12 mouse cellular contexts compared by ENCODE assay signal in genomic region chr12:25233027-25233535, GRCm38 (mm10).
DNase-seq lines count a peak whose midpoint lies in the region; ATAC-seq and TF ChIP-seq lines count a peak whose summit lies in the region.
"Had no signal": no experiment of that assay in that cellular context is flagged by ENCODE, and none has a peak within 500 bp of the region (broad histone marks: within the 10 kb centered on the region; RNA-seq: fewer than 3 reads in every experiment).

No protein-coding gene starts in this region.

- no peaks in the 10 kb centered on the region for H3K36me3 ChIP-seq in hindbrain, embryonic 16.5 days (ENCODE audit: control insufficient read depth, insufficient read depth, low read length)
- H3K36me3 ChIP-seq in hindbrain, embryonic 12.5 days = no peaks in the 10 kb centered on the region
- no peaks in the 10 kb centered on the region for H3K36me3 ChIP-seq in lung, embryonic 14.5 days (ENCODE audit: insufficient read depth)
- H3K36me3 ChIP-seq in stomach, embryonic 16.5 days (ENCODE audit: control insufficient read depth, insufficient read depth, low read length) = no peaks in the 10 kb centered on the region
- H3K36me3 ChIP-seq: embryonic facial prominence, embryonic 12.5 days; forebrain, embryonic 10.5 days; limb, embryonic 13.5 days; midbrain, embryonic 15.5 days had no signal

- no peak overlapping the region for H3K4me3 ChIP-seq in hindbrain, embryonic 16.5 days (ENCODE audit: low read length)
- no peak overlapping the region for H3K4me3 ChIP-seq in hindbrain, embryonic 12.5 days
- H3K4me3 ChIP-seq in lung, embryonic 14.5 days (ENCODE audit: low read depth, low read length) = no peak overlapping the region
- H3K4me3 ChIP-seq in stomach, embryonic 16.5 days (replicated peaks; ENCODE audit: low read length) = no peak overlapping the region
- H3K4me3 ChIP-seq: embryonic facial prominence, embryonic 12.5 days; forebrain, embryonic 10.5 days; limb, embryonic 13.5 days; midbrain, embryonic 15.5 days had no signal

- ATAC-seq in hindbrain, embryonic 16.5 days = peak; percentile 37; the same call in 1 of the 2 replicates
- ATAC-seq in hindbrain, embryonic 12.5 days (ENCODE audit: low FRiP score) = no peak
- ATAC-seq in lung, embryonic 14.5 days (ENCODE audit: insufficient read depth) = peak; percentile 59; the same call in 1 of the 2 replicates
- ATAC-seq in stomach, embryonic 16.5 days (ENCODE audit: insufficient read depth, low FRiP score) = peak; percentile 57; the same call in 1 of the 2 replicates
- ATAC-seq: hindbrain, postnatal 0 days; midbrain, embryonic 15.5 days had no signal

- no peaks in the 10 kb centered on the region for H3K27me3 ChIP-seq in hindbrain, embryonic 16.5 days (replicated peaks; ENCODE audit: control insufficient read depth, insufficient read depth, low read length)
- no peaks in the 10 kb centered on the region for H3K27me3 ChIP-seq in hindbrain, embryonic 12.5 days
- no peaks in the 10 kb centered on the region for H3K27me3 ChIP-seq in lung, embryonic 14.5 days (ENCODE audit: insufficient read depth, low read length)
- no peaks in the 10 kb centered on the region for H3K27me3 ChIP-seq in stomach, embryonic 16.5 days (ENCODE audit: control insufficient read depth, insufficient read depth, low read length)
- H3K27me3 ChIP-seq: embryonic facial prominence, embryonic 12.5 days; limb, embryonic 13.5 days; midbrain, embryonic 15.5 days had no signal

- no peak overlapping the region for H3K9ac ChIP-seq in hindbrain, embryonic 16.5 days (ENCODE audit: low read depth, low read length)
- no peak overlapping the region for H3K9ac ChIP-seq in hindbrain, embryonic 12.5 days
- no peak overlapping the region for H3K9ac ChIP-seq in lung, embryonic 14.5 days
- no peak overlapping the region for H3K9ac ChIP-seq in stomach, embryonic 16.5 days (ENCODE audit: low read length)
- H3K9ac ChIP-seq: embryonic facial prominence, embryonic 12.5 days; limb, embryonic 13.5 days; midbrain, embryonic 15.5 days had no signal

- H3K9me3 ChIP-seq in hindbrain, embryonic 16.5 days (ENCODE audit: control insufficient read depth, low read length) = no peaks in the 10 kb centered on the region
- H3K9me3 ChIP-seq in hindbrain, embryonic 12.5 days (replicated peaks) = no peaks in the 10 kb centered on the region
- no peaks in the 10 kb centered on the region for H3K9me3 ChIP-seq in lung, embryonic 14.5 days (ENCODE audit: low read depth, low read length)
- no peaks in the 10 kb centered on the region for H3K9me3 ChIP-seq in stomach, embryonic 16.5 days (replicated peaks; ENCODE audit: control insufficient read depth, low read length)
- H3K9me3 ChIP-seq: embryonic facial prominence, embryonic 12.5 days; forebrain, embryonic 10.5 days; limb, embryonic 13.5 days; midbrain, embryonic 15.5 days had no signal

- 64% methylated on average over 4 of the region's 4 CpGs for WGBS in hindbrain, embryonic 16.5 days
- 73% methylated on average over 4 of the region's 4 CpGs for WGBS in hindbrain, embryonic 12.5 days
- WGBS in lung, embryonic 14.5 days = 32% methylated on average over 4 of the region's 4 CpGs
- WGBS in stomach, embryonic 16.5 days = 59% methylated on average over 4 of the region's 4 CpGs

- peak; percentile 52 for DNase-seq in lung, embryonic 14.5 days
- no peak for DNase-seq in lung, postnatal 36 days
- DNase-seq in fat pad, adult 2 months (ENCODE audit: extremely low read depth, low read depth, low spot score) = peak; percentile 50
- DNase-seq in cerebellum, adult 18-20 months = no peak

- TF ChIP-seq CTCF in lung, embryonic 14.5 days (IDR thresholded peaks at IDR 0.05; ENCODE audit: low read depth) = no peak

- no peaks in the 10 kb centered on the region for H3K4me1 ChIP-seq in hindbrain, embryonic 16.5 days (ENCODE audit: control insufficient read depth, insufficient read depth, low read depth, low read length)
- no peaks in the 10 kb centered on the region for H3K4me1 ChIP-seq in hindbrain, embryonic 12.5 days
- no peaks in the 10 kb centered on the region for H3K4me1 ChIP-seq in lung, embryonic 14.5 days (ENCODE audit: insufficient read depth)
- no peaks in the 10 kb centered on the region; the same call in 1 of the 2 replicates for H3K4me1 ChIP-seq in stomach, embryonic 16.5 days (ENCODE audit: control insufficient read depth, insufficient read depth, low read length)
- H3K4me1 ChIP-seq: midbrain, embryonic 15.5 days had no signal

- H3K27ac ChIP-seq in hindbrain, embryonic 16.5 days (ENCODE audit: low read depth, low read length) = no peak overlapping the region
- H3K27ac ChIP-seq in hindbrain, embryonic 12.5 days = no peak overlapping the region
- H3K27ac ChIP-seq in lung, embryonic 14.5 days (ENCODE audit: low read depth) = peak overlapping the region; percentile 56; the same call in 1 of the 2 replicates
- H3K27ac ChIP-seq in stomach, embryonic 16.5 days (ENCODE audit: low read length) = no peak overlapping the region
- H3K27ac ChIP-seq: embryonic facial prominence, embryonic 12.5 days; forebrain, embryonic 10.5 days; hindbrain, postnatal 0 days; limb, embryonic 13.5 days; midbrain, embryonic 15.5 days had no signal

- no peak overlapping the region for H3K4me2 ChIP-seq in hindbrain, embryonic 16.5 days (ENCODE audit: low read length)
- H3K4me2 ChIP-seq in hindbrain, embryonic 12.5 days (replicated peaks) = no peak overlapping the region
- H3K4me2 ChIP-seq in lung, embryonic 14.5 days = no peak overlapping the region
- H3K4me2 ChIP-seq in stomach, embryonic 16.5 days (ENCODE audit: low read depth, low read length) = no peak overlapping the region
- H3K4me2 ChIP-seq: embryonic facial prominence, embryonic 12.5 days; limb, embryonic 13.5 days; midbrain, embryonic 15.5 days had no signal

Comparison
In these comparisons a context has a peak if more than half of its experiments do, and no peak if none do; other contexts are left out.
1. DNase-seq: peak in lung, embryonic 14.5 days (single experiment) and fat pad, adult 2 months (single experiment); none in lung, postnatal 36 days (single experiment) and cerebellum, adult 18-20 months (0 of 2).